Mouse (Mus musculus): ENCODE measurements around the gene Cmc1.

Gene Cmc1

GRCm38 (mm10) chr9:118029490-118029889 lies 120.5 kb downstream of the Cmc1 start:
- DNase-seq: no peak

- no peak for DNase-seq
Measured at GRCm38 (mm10) chr9:118024966-118025365, 125.0 kb downstream of the Cmc1 start.
